Mouse (Mus musculus) bone marrow macrophage, adult 2 months (primary cell): ENCODE data around the gene Sprr2b. TPM values are rescaled to one million over a fixed set of nuclear protein-coding genes. Genes with fewer than 3 reads are reported as not detected.
"Not testable (repeated sequence)": the region's sequence is repeated elsewhere in the genome, so short reads cannot be mapped to it uniquely, and the experiment has no call there.

Source experiments
- H3K27ac ChIP-seq: 2 replicates; pipeline ENCODE4 v1.5.1; 2012; ENCODE audit warnings: low read depth, low read length; ENCODE audit not compliant: insufficient read depth
- H3K4me1 ChIP-seq: 2 replicates; pipeline ENCODE4 v1.6.1; 2012; ENCODE audit warnings: low read length; ENCODE audit not compliant: control insufficient read depth, insufficient read depth
- H3K4me3 ChIP-seq: 2 replicates; pipeline ENCODE4 v1.5.1; 2012; ENCODE audit warnings: mild to moderate bottlenecking, low read length, moderate library complexity; ENCODE audit not compliant: insufficient read depth
- CTCF ChIP-seq: IDR thresholded peaks from 2 replicates; pipeline ENCODE4 v1.5.1; 2012; ENCODE audit warnings: low read depth, mild to moderate bottlenecking, low read length, moderate library complexity
- POLR2A ChIP-seq: IDR thresholded peaks from 2 replicates; pipeline ENCODE4 v1.6.1; 2012; ENCODE audit warnings: mild to moderate bottlenecking, low read depth, low read length, borderline replicate concordance
- polyA plus RNA-seq: library from polyadenylated mRNA; stranded (reverse); fragments of >200 nt; gene quantifications from 2 replicates; pipeline ENCODE4 v1.2.4, GENCODE M21; 2012; ENCODE audit not compliant: missing spikeins, insufficient read depth, insufficient read length

Sprr2b gene
- not detected in 2 replicates for polyA plus RNA-seq

DNA sequence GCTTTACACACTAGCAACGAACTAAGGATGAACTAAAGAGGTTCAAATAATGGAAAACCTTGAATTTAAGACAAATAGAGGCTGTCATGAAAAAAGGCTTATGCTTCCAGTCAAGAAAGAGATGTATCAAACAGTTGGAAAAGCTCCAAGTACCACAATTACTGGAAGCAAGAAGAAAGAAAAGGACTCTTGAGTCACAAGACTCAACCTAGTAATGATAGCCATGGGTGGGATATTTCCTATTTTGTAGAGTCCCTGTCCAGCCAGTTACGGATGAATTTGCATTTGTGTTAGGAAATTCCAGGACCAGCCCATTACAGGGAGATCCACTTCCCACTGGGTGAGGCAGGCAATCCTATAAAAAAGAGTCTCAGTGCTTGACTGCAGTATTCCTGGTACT lies at the start of gene Sprr2b:
Gene Sprr2b, plus strand, starts transcription at position 301 of the 400 bp plus-strand sequence.
- no peak within 1 kb of the TSS for H3K4me3 ChIP-seq
- H3K4me1 ChIP-seq, result no peaks in the 10 kb centered on the region
- TF ChIP-seq CTCF, result no peak
- no peak for TF ChIP-seq POLR2A
- H3K27ac ChIP-seq, result no peak within 1 kb of the TSS

DNA sequence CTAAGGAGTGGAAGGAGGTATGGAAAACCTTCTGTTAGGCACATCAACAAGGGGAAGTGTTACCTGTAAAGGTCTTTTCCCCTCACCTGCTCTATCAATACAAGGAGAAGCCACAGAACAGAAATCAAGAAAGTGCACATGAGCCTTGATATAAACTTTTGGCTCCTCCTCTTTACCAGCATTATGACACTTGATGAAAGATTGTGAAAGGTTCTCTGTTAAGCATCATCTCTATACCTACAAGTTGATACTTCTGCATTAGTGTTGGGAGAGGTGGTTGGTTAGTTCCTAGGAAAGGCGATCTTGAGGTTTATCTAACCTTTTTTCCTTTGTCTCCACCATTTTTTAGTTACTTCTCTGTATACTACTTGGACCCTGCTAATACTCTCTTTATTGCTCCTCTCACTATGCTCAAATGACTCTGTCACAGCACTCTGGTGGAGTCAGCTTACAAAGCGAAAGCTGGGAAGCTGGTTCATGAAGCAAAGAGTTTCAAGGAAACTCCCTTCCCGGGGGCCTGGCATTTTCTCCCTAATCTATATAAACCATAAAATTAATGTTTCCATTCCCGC lies 44.9 kb upstream of the Sprr2b start:
- H3K4me1 ChIP-seq, H3K4me3 ChIP-seq, H3K27ac ChIP-seq: not testable (repeated sequence)

DNA sequence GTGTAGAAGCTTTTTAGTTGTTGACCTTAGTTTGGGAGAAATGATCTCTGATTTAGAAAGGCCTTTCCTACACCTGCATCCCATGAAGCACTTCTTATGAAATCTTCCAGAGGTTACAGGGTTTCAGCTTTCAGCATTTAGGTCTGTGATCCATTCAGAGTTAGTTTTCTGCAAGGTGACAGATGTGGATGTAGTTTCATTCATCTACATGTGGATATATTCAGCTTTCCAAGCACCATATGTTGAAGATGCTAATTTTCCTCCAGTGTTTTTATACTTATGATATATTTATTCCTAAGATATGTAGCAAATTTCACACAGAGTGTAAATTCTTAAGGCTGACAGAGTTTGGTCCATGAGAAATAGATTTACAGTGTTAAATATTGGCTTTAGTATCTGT lies 42.9 kb upstream of the Sprr2b start:
- not testable (repeated sequence) for H3K27ac ChIP-seq, H3K4me3 ChIP-seq, H3K4me1 ChIP-seq

DNA sequence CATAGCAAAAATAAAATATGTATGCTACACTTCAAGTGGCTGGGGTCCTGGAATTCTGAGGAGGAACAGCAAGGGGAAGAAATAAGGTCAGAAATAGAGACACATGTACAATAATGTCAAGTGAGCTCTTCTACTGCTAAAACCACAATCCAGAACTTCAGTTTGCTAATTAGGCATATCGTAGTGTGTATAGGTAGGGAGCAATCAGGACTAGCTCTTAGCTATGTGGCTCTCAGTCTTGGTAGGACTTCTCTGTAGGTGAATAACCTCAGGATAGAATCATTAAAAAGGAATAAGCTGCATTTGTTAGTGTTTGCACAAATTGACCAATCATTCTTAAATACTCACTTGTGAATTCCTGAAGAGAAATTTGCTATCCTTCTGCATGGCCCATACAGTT lies 42.4 kb upstream of the Sprr2b start:
- not testable (repeated sequence) for H3K4me1 ChIP-seq, H3K27ac ChIP-seq, H3K4me3 ChIP-seq

DNA sequence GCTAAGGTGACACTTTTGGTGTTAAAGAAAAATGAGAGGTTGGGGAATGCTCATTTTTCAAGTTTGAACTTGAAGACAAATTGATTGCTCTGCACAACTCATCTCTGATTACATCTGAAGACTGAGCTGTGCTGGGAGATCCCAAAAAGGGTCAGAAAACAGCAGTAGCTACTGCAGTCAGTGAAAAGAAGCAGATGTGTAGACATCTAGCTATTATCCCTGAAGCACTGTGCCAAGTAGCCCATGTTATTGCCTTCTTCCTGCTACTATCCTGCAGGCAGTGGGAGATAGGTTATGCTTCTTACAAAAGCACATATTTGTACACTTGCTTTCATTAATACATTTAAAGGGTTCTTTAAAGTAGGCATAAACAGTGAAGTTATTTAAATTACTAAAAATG lies 36.8 kb upstream of the Sprr2b start:
- H3K4me3 ChIP-seq, H3K4me1 ChIP-seq, H3K27ac ChIP-seq: not testable (repeated sequence)

DNA sequence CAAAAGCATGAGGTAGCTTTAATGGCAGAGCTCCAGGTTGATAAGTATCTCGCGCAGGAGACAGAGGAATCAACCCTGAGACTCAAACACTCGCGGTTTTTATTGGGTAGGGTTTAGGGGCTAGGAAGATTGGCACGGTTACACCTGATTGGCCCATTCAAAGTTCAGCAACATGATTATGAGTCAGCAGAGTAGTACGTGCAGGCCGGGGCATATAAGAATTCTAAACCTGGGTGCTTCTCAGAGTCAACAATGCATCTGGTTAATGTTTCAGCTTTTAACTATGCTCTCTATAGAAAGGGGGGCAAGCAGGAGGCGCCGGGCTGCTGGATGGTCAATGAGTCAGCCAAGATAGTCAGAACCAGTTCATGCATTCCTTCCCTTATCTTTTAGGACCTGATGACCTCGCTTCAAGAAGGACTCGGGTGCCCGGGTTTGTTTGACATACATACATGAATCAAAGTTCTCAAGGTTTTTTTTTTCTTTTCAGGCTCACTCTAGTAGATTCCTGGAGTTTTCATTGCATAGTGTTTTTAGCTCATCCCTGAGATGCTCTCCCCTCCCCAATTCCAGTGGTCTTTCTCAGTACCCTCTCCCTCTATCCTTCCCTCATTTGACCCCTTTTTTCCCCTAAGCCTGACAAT lies 35.3 kb upstream of the Sprr2b start:
- H3K4me1 ChIP-seq, H3K27ac ChIP-seq, H3K4me3 ChIP-seq: not testable (repeated sequence)

DNA sequence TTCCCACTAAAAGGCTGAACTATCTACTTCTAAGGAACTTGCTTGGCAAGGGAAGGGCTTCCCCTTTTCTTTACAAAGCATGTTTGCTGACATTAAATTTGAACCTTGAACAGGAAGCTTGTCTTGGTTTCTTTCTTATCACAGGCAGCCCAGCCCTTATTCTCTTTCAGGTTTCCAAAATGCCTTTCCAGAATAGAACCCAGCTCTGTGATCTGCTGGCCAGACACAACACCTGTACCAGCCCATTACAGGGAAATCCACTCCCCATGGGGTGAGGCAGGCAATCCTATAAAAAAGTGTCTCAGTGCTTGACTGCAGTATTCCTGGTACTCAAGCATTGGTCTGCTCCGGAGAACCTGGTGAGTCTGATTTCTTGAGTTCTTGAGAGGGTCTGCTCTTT lies 31.3 kb upstream of the Sprr2b start, which contains the start of gene Sprr2a3:
Gene Sprr2a3, plus strand, starts transcription at position 317 of the 400 bp plus-strand sequence.
- H3K4me1 ChIP-seq, H3K27ac ChIP-seq, H3K4me3 ChIP-seq: not testable (repeated sequence)

DNA sequence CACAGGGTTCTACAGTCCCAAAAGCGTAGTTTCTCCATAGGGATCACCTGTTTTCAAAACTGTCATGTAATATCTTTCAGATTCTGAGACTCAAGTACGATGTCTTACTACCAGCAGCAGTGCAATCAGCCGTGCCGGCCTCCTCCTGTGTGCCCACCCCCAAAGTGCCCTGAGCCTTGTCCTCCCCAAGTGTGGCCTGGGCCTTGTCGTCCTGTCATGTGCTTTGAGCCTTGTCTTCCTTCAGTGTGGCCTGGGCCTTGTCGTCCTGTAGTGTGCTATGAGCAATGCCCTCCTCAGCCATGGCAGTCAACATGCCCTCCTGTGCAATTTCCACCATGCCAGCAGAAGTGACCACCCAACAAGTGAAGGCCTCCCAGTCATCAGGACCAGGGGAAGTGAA lies 27.9 kb upstream of the Sprr2b start:
- not testable (repeated sequence) for H3K4me3 ChIP-seq, H3K27ac ChIP-seq, H3K4me1 ChIP-seq

DNA sequence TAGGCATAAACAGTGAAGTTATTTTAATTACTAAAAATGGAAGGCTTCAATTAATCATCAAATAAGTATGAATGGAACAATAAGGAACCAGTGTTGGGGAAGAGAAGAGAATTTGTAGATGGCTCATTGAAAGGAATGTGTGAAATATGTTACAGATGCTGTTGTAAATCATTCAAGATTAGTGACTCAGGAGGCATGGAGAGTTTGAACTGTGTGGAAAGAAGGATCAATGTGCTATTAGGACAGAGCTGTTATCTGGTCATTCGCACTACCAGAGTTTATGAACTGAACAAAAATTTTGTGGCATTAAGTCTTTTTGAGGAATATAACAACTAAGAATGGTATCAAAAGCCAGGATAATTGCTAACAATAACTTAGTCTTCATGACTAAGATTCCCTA lies 9.0 kb upstream of the Sprr2b start:
- H3K27ac ChIP-seq, result no peak overlapping the region
- H3K4me1 ChIP-seq, result no peaks in the 10 kb centered on the region
- H3K4me3 ChIP-seq, result no peak overlapping the region
- no peak for TF ChIP-seq POLR2A
- TF ChIP-seq CTCF, result no peak

DNA sequence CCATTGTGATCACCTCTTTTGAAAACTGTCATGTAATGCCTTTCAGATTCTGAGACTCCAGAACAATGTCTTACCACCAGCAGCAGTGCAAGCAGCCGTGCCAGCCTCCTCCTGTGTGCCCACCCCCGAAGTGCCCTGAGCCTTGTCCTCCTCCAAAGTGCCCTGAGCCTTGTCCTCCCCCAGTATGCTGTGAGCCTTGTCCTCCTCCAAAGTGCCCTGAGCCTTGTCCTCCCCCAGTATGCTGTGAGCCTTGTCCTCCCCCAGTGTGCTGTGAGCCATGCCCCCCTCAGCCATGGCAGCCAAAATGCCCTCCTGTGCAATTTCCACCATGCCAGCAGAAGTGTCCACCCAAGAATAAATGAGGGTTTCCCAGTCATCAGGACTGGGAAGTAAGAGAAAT lies 964 bp downstream of the Sprr2b start:
- H3K4me1 ChIP-seq, result no peaks in the 10 kb centered on the region
- no peak overlapping the region for H3K4me3 ChIP-seq
- no peak overlapping the region for H3K27ac ChIP-seq
- TF ChIP-seq POLR2A (no peak), CTCF (no peak)

DNA sequence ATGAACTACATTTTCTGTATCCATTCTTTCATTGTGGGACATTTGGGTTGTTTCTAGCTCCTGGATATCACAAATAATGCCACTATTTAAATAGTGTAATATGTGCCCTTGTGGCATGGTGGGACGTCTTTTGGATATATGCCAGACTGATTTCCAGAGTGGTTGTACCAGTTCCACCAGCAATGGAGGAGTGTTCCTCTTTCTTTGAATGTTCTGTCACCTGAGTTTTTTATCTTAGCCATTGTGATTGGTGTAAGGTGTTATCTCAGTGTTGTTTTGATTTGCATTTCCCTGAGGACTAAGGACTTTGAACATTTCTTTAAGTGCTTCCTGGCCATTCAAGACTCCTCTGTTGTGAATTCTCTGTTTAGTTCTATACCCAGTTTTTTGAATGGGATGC lies 19.9 kb downstream of the Sprr2b start:
- no peak for TF ChIP-seq POLR2A
- TF ChIP-seq CTCF, result no peak
- H3K4me3 ChIP-seq, result no peak overlapping the region
- H3K4me1 ChIP-seq, result no peaks in the 10 kb centered on the region
- no peak overlapping the region for H3K27ac ChIP-seq
